Mouse (Mus musculus): ENCODE results near the gene Hoxa10.

Gene Hoxa10

DNA sequence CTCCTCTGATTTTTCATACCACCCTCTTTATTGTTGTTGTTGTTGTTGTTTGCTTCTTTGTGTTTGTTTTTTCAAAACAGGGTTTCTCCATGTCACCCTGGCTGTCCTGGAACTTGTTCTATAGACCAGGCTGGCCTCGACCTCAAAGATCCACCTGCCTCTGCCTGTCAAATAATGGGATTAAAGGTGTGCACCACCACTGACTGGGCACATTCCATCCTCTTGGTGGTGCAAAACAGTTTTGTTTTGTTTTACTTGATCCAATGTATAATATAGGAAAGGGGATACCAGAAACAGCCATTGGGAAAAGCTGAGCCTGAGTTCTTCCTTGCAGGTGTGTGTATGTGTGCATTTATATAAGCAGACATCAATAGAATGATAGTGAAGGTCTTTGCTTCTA is 54.2 kb downstream of the Hoxa10 start:
- no peak for DNase-seq (ENCODE audit: extremely low spot score, low read depth, low spot score)

DNA sequence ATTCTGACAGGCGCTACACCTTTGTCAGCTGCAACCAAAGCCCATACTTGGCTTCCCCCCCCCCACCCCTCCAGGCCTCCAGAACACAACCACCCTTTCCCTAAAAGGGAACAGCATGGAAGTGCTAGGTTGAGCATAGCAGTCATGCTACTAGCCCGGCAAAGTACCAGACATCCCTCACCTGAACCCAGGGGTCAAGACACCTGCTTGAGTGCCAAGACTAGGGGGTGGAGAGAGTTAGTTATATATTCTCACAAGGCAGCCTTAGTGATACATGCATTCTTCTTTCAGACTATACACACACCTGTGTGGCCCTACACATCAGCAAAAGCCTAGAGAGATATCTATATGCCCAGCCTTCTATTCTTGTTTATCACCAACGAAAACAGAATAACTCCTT is 54.8 kb downstream of the Hoxa10 start:
- DNase-seq (ENCODE audit: extremely low spot score, low read depth, low spot score), result no peak

DNA sequence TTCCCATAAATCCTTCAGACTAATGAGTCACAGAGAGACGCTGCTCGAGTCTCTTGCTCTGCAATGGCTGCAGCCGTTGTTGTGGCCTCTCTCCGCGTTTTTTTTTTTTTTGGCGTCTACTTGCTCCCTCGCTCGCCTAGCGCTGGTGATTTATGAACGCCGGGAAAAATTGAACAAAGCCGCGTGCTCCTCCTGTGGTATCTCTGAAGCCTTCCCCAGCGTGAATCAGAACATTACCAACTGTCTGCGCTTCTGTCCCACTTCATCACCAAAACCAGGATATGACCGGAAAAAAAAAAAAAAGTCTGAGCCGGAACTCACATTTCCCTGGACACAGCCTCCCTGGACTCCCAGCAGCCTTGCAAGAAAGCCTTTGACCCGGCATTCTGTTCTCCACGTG is 55.4 kb downstream of the Hoxa10 start:
- DNase-seq (ENCODE audit: extremely low spot score, low read depth, low spot score), result no peak

DNA sequence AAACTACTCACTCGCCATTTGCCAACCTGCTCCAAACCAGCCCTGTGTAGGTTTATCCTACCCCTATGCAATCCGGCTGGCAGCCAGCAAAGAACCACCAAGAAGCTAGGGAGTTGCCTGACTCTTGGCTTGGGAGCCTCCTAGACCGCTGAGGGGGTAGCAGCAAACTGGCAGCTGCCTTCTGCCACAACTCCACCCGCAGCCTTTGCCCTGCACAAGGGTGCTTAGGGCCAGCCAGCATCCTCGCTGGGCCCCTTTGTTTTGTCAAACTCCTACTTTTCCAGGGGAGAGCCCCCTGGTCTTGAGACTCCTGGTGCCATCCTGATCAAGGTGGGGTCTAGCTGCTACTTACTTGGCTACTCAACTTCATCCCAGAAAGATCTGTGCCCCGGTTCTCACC is 56.0 kb downstream of the Hoxa10 start:
- DNase-seq (ENCODE audit: extremely low spot score, low read depth, low spot score), result no peak

DNA sequence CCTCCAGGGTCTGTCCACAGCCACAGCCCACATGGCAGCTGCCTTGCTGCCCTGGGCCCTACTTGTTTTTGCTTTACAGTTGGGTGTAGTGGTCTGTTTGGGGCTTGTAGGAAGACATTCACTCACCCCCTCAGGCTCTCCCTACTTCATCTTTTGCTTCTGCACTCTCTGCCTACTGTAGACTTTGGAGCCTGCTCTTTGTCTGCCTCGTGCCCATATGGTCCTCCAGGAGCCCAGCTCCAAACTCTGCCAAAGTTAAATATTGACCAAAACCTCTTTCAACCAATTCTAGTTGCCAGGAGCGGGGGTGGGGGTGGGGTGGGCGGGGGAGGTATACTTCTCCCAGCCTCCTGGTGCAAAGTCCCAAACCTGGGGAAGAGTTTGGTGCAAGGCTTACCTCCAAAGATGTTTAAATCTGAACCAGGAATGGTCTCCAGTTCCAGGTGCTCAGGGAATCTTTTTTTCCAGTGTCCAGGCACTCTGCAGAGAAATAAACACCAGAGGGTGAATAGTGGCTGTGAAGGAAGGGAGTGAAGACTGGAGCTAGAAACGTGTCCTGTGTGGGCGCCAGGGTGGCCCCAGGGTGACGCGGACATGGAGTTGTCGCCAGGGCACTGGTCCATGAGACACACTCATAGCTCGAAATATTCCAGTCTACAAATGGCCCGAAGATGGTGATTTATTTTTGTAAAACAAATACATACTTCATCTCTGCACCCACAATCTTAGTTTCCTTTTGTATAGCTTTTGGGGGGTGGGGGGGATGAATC is 57.2 kb downstream of the Hoxa10 start:
- DNase-seq (ENCODE audit: extremely low spot score, low read depth, low spot score), result no peak

DNA sequence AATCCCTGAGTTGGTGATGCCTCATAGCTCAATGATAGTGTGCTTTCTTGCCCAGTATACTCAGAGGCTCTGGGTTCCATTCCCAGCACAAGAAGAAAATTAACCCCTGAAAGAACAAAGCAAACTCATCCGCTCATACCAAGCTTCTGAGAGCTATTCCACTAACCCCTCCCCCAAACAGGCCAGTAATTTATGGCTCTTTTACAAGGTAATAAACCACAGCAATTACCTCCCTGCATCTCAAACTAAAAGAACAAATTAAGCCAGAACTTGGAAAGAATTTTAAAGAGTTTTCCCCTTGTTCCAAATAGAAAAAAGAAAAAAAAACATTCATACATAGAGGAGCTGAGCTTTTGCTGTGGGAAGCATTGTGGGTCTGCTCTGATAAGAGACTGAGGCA is 57.9 kb downstream of the Hoxa10 start:
- DNase-seq (ENCODE audit: extremely low spot score, low read depth, low spot score), result no peak

DNA sequence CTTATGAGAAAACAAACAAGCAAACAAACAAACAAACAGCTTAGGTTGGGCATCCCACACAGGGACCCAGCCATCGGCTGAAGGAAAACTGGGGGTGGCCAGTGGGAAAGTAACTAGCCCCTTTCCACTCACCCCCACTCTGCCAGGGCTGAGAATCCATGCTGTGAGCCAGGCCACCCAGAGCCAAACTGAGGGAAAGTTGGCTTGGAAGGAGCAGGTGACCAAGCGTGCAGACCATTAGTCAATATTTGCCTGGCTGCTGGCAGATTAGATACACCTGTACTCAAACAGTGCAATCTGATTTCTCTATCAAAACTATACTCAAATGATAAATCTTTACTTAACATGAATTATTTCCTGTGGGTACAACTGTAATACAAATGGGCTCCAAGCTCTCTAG is 58.6 kb downstream of the Hoxa10 start:
- DNase-seq (ENCODE audit: extremely low spot score, low read depth, low spot score), result no peak

All from hindlimb bud, embryonic 11.5 days (tissue).